Mouse (Mus musculus) naive thymus-derived CD4-positive, alpha-beta T cell, adult 2 months (primary cell): ENCODE data around the gene Nrp1.

Experiments
- DNase-seq: peaks from one replicate; pipeline ENCODE4 v3.0.0-alpha.2; 2011; ENCODE audit warnings: low read depth

Nrp1 gene

DNA sequence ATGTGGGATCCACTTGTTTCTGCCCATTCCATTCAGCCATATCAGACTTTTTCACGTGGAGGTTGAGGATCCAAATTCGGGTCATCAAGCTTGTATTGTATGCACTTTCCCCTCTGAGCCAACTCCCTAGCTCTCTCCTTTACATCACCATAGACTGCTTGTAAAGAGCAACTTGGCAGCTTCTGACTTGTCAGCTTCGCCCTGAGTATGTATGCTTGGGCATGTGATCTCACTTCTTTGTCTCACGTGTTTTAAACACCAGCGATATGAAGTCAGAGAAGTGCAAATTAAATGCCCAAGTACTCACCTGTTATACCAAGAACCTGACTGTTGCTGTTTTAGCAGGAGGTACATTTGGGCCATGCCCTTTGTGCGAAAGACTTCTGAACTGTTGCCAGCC lies 12.6 kb downstream of the Nrp1 start:
- no peak for DNase-seq

- DNase-seq: no peak
Observed at GRCm38 (mm10) chr8:128371789-128372188, 13.4 kb downstream of the Nrp1 start.

DNA sequence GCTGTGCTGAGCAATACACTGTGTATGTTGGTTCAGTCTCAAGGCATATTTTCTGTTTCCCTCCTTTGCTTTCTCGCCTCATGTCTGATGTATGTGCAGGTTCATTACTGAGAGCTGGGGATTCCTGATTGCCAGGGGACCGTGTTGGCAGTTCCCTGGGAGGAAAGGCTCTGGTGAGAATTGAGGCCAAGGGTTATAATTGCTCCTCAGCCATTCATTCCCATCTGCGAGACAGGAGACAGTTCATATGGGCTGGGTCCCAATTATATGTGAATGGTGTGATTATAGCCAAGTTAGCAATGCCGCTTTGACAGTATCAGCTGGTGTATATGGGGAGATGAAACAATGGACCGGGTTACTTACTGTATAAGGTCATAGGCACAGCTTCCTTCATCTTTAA lies 14.3 kb downstream of the Nrp1 start:
- DNase-seq: no peak

- no peak for DNase-seq
Observed at GRCm38 (mm10) chr8:128373418-128373817, 15.0 kb downstream of the Nrp1 start.

- no peak for DNase-seq
Observed at GRCm38 (mm10) chr8:128375291-128375690, 16.9 kb downstream of the Nrp1 start.

- DNase-seq: no peak
Observed at GRCm38 (mm10) chr8:128383176-128383575, 24.8 kb downstream of the Nrp1 start.

DNA sequence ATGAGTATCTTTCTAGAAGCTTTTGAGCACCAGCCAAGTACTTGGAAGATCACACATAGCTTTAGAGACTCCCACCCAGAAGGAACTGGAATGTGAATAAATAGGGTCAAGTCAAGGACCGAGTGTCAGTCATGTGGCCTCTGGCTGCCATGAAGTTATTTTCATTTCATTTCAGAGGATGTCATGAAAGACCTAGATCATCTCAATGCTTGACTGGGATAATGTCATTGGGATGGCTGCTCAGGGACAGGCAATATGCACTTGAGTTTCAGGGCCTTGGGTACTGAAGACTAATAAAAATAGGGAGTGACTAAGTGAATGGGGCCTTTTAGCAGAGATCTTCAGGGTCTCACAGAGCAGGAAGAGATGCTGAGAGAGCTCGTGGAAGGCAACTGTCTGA lies 26.0 kb downstream of the Nrp1 start:
- no peak for DNase-seq

- DNase-seq: peak; percentile 38
Observed at GRCm38 (mm10) chr8:128384921-128385332, 26.5 kb downstream of the Nrp1 start.

DNA sequence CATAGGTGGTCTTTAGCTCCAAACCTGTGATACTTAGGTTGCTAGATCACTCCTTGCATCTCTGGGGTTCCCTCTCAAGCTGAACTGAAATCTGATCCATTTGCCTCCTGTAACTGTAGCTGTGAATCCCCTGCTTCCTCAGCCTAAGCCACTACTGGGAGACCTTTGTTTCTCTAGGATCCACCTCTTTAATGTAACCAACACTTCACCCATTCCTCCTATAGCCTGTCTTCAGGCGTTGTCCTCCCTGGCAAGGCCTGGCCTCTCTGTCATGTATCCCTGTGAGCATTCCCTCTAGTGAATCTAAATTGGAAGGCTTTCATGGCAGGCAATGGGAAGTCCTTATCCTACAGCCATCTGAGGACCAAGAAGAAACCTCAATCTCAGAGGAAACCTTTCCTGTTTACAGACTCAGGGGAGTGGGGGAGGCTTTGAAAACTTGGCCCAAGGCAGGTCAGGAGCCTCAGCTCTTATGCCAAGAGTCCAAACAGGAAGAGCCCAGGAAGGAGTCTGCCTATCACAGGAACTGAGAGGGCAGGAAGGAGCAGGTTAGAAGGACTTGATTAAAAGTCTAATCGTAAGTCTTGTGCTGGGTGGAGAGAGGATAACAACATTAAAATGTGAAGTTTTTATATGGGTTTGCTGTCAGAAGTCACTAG lies 28.7 kb downstream of the Nrp1 start:
- DNase-seq: peak; percentile 48

DNA sequence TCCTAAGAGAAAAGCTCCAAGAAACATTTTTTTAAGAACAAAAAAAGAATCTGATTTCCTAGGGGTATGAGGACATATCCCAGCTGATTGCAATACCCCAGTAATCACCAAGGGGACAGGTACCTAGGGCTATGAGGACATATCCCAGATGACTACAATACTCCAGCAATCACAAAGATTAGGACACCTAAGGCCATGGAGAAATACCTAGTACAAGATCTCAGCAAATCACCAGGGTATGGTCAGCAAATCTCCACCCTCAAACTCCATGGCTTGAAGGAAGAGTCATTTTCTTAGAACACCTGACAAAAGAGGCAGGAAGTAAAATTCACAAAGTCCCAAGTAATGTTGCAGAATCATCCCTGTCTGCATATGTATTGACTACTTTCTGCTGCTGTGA lies 32.4 kb downstream of the Nrp1 start:
- DNase-seq: no peak

- DNase-seq: peak; percentile 59
Observed at GRCm38 (mm10) chr8:128391182-128391760, 32.9 kb downstream of the Nrp1 start.

DNA sequence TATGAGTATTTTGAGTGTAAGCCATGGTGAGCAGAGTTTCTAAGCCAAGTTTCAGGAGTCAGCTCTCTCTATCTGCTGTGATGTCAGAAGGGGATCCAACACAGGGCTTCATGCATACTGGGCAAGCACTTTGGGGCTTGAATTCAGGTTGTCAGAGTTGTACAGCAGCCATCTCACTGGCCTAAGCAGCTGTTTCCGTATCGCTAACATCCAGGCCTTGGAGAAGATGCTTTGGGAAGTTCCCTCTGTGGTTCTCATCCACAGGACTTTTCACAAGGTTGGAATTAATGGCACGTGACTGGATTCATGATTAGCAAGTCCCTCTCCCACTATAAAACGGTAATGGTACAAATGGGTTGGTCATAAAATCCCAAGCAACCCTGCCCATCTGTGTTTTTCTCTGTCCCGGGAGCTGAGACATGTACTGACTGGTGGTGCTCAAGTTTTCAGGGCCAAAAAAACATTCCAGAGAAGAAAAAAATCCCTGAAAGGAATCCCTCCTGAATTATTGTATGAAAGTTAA lies 36.3 kb downstream of the Nrp1 start:
- no peak for DNase-seq

DNA sequence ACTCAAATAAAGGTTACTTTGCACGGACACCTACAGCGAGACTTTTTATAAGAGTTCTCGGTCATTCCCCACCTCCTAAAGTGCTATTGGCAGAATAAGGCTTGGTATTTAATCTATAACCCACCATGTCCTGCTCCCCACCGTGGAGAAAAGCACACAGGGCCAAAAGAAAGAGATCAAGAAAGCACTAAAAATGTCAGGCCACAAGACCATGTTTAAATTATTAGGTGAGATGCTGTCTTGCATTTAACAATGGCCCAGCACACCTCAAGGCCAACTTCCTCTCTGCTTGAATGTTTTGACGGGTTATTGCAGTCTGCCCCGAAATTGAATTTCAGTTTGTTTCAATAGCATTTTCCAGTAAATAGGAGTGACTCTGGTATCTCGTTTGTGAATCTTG lies 38.6 kb downstream of the Nrp1 start:
- no peak for DNase-seq

DNA sequence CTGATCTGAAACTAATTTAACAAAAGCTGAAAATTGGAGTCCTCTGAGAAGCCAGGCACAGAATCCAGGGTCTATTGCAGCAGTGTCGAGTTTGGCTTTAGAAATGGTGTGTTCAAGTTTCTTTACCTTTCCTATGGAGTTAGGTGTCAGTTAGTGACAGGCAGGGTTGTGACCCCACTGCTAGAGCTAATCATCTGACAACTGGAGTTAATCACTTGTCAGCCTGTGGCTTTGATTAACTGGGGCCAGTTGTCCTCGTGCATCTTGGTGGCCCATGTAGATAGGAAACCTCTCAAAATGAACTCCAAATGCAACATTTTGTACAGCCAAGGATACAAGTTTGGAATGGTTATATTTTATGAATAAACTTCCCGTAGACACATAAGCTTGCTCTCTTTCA lies 39.0 kb downstream of the Nrp1 start:
- no peak for DNase-seq

DNA sequence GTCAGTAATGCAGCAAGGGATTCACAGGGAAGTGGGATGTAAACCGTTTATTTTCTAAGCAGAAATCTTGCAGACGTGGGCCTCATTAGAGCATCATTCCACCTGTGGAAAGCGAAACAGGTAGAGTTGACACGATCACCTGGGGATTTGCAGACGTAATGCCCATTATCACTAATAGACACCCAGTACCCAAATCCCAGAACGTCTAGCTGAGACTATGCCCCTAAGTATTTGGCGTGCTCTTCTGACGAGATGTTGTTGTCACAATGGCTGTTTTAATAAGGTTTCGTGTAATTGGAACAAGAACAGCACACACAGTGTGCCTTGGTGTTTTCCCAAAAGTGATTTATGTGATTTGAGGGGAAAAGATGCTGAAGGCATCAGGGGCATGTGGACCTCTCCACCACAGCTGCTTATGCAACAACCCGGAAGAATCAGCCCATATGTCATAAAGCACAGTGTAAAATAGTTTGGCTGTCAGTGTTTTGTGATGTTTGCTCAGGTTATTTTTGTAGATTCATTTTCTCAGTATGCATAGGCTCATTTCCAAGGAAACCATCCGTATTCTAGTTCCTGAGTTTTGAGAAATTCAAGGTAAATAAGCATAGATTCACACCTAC lies 40.2 kb downstream of the Nrp1 start:
- no peak for DNase-seq

DNA sequence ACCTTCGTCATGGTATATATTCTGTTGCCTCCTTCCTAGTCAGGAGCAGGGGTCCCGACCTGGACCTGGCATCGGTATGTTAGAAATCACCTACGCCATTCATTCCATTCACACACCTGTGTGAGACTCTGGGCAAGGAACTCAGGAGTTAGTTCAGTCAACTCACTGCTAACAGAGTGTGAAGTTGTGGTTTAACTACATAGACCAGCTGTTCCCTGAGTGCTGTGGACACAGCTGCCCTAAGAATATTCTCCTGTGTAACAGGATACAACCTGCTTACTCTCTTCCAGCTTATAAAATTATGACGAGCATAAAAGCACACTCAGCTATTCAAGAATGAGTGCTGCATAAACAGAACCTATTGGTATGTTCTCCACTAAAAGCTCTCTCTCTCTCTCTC lies 41.9 kb downstream of the Nrp1 start:
- DNase-seq: no peak

DNA sequence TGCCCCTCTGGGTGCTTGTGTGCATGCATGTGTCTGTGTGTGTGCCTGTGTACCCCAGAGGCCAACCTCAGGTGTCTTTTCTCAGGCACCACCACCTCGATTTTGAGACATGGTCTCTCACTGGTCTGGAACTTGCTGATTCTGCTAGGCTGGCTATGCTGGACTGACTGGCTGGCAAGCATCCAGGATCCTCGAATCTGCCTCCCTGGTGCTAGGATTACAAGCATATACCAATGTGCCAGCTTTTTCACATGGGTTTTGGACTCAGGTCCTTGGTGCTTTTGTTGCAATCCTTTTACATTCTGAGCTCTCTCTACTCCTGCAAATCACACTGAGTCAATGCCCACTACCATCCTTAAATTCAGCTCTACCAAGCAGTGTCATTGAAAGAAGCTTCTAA lies 46.5 kb downstream of the Nrp1 start:
- no peak for DNase-seq

DNA sequence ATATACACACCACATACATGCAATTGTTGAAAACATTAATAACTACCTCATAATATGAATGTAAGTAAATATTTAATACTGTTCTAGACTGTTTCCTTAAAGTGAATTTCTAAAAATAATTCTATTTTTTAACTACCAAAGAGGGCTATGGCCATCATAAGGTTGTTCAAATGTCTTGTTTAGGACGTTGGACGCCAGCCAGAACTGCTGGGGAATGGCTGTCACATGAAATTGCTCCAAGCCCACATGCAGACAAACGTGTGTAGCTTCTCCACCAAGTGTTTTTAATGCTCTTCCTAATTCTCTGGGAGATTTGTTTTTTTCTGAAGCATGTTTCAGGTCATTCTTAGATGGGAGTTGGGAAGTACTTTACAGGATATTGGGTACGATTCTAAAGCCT lies 55.0 kb downstream of the Nrp1 start:
- no peak for DNase-seq

DNA sequence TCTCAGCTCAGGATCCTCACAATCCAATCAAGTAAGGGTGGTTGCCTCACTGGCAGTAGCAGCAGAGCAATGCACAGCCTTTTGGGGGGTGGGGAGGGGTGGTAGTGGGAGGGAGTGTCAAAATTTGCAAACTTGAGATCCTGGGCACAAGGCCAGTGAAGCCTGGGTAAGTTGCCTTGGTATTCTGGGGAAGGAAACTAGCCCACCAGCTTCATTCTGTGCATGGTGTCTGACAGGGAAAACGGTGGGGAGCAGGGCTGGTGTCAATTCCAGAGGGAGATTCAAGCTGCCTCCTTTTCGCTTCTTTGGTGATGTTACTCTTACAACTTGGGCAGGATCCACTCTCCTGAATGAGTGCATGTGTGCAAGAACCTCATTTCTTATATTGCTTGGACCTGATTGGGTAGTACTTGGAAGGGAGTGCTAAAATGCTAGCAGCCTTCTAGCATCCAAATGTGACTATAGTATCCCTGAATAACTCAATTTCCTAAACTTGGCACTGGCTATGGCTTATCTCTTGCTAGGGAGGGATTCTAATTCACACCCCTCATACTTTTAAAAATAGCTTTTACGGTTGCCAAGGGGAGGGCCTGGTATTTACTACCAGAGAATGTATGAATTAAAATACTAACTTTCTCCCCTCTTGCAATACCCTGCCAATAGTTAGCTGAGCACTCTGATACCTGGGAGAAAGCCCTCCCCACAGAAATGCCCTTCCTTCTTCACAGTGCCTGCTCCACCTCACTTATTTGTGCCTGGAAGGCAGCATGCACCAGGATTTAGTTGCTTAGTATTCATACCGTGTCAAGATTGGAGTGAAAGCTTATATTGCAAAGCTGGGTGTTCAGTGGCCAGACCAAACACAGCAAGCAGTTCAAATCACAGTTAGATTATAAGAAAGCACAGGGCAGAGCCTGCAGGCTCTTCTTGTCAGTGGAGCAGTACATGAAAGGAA lies 57.6 kb downstream of the Nrp1 start:
- DNase-seq: no peak

GRCm38 (mm10) chr8:128416896-128417295 lies 58.5 kb downstream of the Nrp1 start:
- DNase-seq: no peak

DNA sequence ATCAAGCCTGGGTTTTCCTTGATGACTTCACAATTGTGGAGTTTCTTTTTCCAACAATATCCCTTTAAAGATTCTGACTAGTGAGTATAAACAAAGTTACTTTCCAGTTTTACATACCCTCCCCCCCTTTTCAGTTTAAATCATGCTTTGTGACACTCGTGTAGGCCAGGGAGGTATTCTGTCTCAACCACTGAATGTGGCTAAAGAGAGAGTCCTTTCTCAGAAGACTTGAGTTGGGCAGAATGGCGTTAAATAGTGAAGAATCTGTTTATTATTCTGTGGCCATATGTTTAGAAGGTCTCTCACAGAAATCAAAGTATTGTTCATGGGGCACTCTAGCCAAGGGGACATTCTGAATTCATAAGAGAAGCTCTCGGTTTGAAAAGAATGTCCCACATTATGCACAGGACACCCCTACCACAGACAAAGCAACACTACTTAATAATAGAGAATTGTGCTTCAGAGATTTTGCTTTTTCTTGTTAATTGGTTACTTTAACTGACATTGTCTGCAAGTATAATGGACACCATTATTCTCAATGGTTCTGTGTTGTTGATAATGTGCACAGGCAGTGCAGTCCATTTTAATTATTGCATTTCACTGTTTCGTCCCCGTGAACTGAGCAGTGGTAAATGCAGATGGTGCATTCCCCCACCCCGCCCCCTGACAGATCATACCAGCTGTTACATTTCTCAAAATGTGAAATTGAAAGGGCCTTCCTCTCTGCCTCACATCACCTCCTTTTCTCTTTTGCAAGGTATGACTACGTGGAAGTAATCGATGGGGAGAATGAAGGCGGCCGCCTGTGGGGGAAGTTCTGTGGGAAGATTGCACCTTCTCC lies 59.8 kb downstream of the Nrp1 start:
- no peak for DNase-seq
